Mouse (Mus musculus) testis, adult 2 months (tissue): ENCODE measurements at regions not wholly inside any gene's neighbourhood (a gene's known extent, or its start where the extent isn't known, plus 50 kb on each side); places are given as distances from the start of the nearest gene placed in this dataset.

Experiments
- CTCF ChIP-seq: fragments of 200-500 bp; IDR thresholded peaks from 2 replicates; pipeline ENCODE4 v1.5.1; 2012; ENCODE audit warnings: low read depth, mild to moderate bottlenecking, inconsistent platforms, low read length, moderate library complexity; ENCODE audit not compliant: control insufficient read depth, insufficient read depth, insufficient replicate concordance
- POLR2A ChIP-seq: fragments of 200-500 bp; IDR thresholded peaks from 2 replicates; pipeline ENCODE4 v1.6.1; 2012; ENCODE audit warnings: low read depth, mild to moderate bottlenecking, inconsistent platforms, low read length, moderate library complexity; ENCODE audit not compliant: control insufficient read depth

DNA sequence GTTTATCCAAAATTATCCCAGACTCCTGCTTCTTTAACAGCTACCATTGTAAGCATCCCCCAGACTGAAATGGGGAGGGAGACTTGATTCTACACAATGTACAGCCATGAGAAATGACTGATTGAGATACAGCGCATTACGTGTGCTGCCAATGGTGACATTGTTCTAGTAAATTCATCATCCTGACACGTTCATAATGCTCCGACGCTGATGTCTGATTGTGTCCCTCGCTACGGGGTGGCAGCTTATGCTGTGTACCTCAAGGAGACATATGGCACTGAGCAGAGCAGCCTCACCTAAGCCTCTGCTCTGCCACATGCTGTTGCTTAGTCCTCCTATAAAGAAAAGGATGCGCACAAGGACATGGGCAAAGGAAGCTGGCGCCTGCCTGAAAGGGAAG is 65.2 kb upstream of the Vamp9 start:
- no peak for TF ChIP-seq CTCF
- TF ChIP-seq POLR2A: no peak
